Mouse (Mus musculus) MEL (cell line): ENCODE measurements around the gene Tnfrsf12a. TPM values are rescaled to one million over a fixed set of nuclear protein-coding genes. Genes with fewer than 3 reads are reported as not detected.

ENCODE experiments used
- DNase-seq: peaks from one replicate; pipeline ENCODE4 v3.0.0; 2011; ENCODE audit warnings: low read depth, low spot score
- H3K27ac ChIP-seq: 2 replicates; pipeline ENCODE4 v1.5.1; 2012; ENCODE audit warnings: low read depth, mild to moderate bottlenecking, control low read depth, low read length, moderate library complexity; ENCODE audit not compliant: control insufficient read depth
- H3K27me3 ChIP-seq, 2 experiments: fragments of 150-350 bp in 1 of 2; sonication (generic) in 1 of 2; 2 replicates each; pipeline ENCODE4 v1.6.1; 2012; ENCODE audit warnings: low read length in 2 of 2, mild to moderate bottlenecking in 2 of 2, improper control_type of control experiment in 1 of 2, moderate library complexity in 1 of 2; ENCODE audit not compliant: insufficient read depth in 2 of 2, control insufficient read depth in 1 of 2
- H3K36me3 ChIP-seq, 2 experiments: 2 replicates each; pipeline ENCODE4 v1.6.1; 2012 to 2014; ENCODE audit warnings: low read length in 2 of 2, improper control_type of control experiment in 1 of 2, inconsistent platforms in 1 of 2, mild to moderate bottlenecking in 1 of 2; ENCODE audit not compliant: insufficient read depth in 2 of 2, control insufficient read depth in 1 of 2
- H3K4me1 ChIP-seq, 2 experiments: fragments of 150-350 bp in 1 of 2; sonication (generic) in 1 of 2; 2 replicates each; pipeline ENCODE4 v1.6.1; 2012; ENCODE audit warnings: low read length in 2 of 2, improper control_type of control experiment in 1 of 2, mild to moderate bottlenecking in 1 of 2; ENCODE audit not compliant: insufficient read depth in 2 of 2, control insufficient read depth in 1 of 2
- H3K4me3 ChIP-seq, 2 experiments: fragments of 150-350 bp in 1 of 2; sonication (generic) in 1 of 2; 2 replicates each; pipeline ENCODE4 v1.5.1; 2012; ENCODE audit warnings: low read depth in 2 of 2, low read length in 2 of 2, mild to moderate bottlenecking in 2 of 2, moderate library complexity in 2 of 2, control low read depth in 1 of 2, improper control_type of control experiment in 1 of 2; ENCODE audit not compliant: control insufficient read depth in 1 of 2, insufficient read depth in 1 of 2
- H3K79me2 ChIP-seq: 2 replicates; pipeline ENCODE4 v1.6.1; 2012; ENCODE audit warnings: mild to moderate bottlenecking, low read length, moderate library complexity; ENCODE audit not compliant: control insufficient read depth, poor library complexity, insufficient read depth
- H3K9ac ChIP-seq: 2 replicates; pipeline ENCODE4 v1.6.1; 2012; ENCODE audit warnings: low read depth, mild to moderate bottlenecking, control low read depth, low read length, moderate library complexity; ENCODE audit not compliant: control insufficient read depth, poor library complexity, severe bottlenecking
- H3K9me3 ChIP-seq: fragments of 150-350 bp; sonication (generic); replicated peaks from 2 replicates; pipeline ENCODE4 v1.6.1; 2012; ENCODE audit warnings: mild to moderate bottlenecking, low read length, improper control_type of control experiment, moderate library complexity; ENCODE audit not compliant: insufficient read depth
- BHLHE40 ChIP-seq: IDR thresholded peaks from 2 replicates; pipeline ENCODE4 v1.6.1; 2012; ENCODE audit warnings: low read depth, mild to moderate bottlenecking, inconsistent platforms, low read length, improper control_type of control experiment, borderline replicate concordance
- CHD1 ChIP-seq: IDR thresholded peaks from 2 replicates; pipeline ENCODE4 v1.6.1; 2012; ENCODE audit warnings: low read depth, mild to moderate bottlenecking, inconsistent platforms, low read length, improper control_type of control experiment
- CHD2 ChIP-seq: IDR thresholded peaks from 2 replicates; pipeline ENCODE4 v1.6.1; 2011; ENCODE audit warnings: low read length, improper control_type of control experiment
- ETS1 ChIP-seq: IDR thresholded peaks from 2 replicates; pipeline ENCODE4 v1.6.1; 2012; ENCODE audit warnings: low read depth, mild to moderate bottlenecking, inconsistent platforms, low read length, improper control_type of control experiment, moderate library complexity
- HCFC1 ChIP-seq: IDR thresholded peaks from 2 replicates; pipeline ENCODE4 v1.6.1; 2012; ENCODE audit warnings: low read depth, mild to moderate bottlenecking, inconsistent platforms, low read length, improper control_type of control experiment, moderate library complexity
- JUND ChIP-seq: IDR thresholded peaks from 2 replicates; pipeline ENCODE4 v1.6.1; 2011; ENCODE audit warnings: low read depth, mild to moderate bottlenecking, improper control_type of control experiment, low read length
- MAFK ChIP-seq: IDR thresholded peaks from 2 replicates; pipeline ENCODE4 v1.6.1; 2011; ENCODE audit warnings: low read depth, mild to moderate bottlenecking, low read length, improper control_type of control experiment, borderline replicate concordance
- MAX ChIP-seq: IDR thresholded peaks from 2 replicates; pipeline ENCODE4 v1.6.1; 2011; ENCODE audit warnings: low read length, improper control_type of control experiment
- MEF2A ChIP-seq: IDR thresholded peaks from 2 replicates; pipeline ENCODE4 v1.6.1; 2014; ENCODE audit warnings: low read depth, mild to moderate bottlenecking, inconsistent platforms, low read length, improper control_type of control experiment; ENCODE audit not compliant: poor library complexity, insufficient replicate concordance, severe bottlenecking; ENCODE audit errors: extremely low read depth
- NRF1 ChIP-seq: IDR thresholded peaks from 2 replicates; pipeline ENCODE4 v1.6.1; 2014; ENCODE audit warnings: low read depth, mild to moderate bottlenecking, inconsistent platforms, low read length, improper control_type of control experiment, moderate library complexity; ENCODE audit not compliant: poor library complexity, insufficient read depth, severe bottlenecking
- POLR2A ChIP-seq, 2 experiments: IDR thresholded peaks; 2 replicates each; pipeline ENCODE4 v1.6.1; 2011 to 2012; ENCODE audit warnings: low read length in 2 of 2, mild to moderate bottlenecking in 2 of 2, control low read depth in 1 of 2, improper control_type of control experiment in 1 of 2, low read depth in 1 of 2, moderate library complexity in 1 of 2; ENCODE audit not compliant: control insufficient read depth in 1 of 2, insufficient read depth in 1 of 2, poor library complexity in 1 of 2
- POLR2AphosphoS2 ChIP-seq: IDR thresholded peaks from 2 replicates; pipeline ENCODE4 v1.6.1; 2011; ENCODE audit warnings: low read length, improper control_type of control experiment
- RAD21 ChIP-seq: IDR thresholded peaks from 2 replicates; pipeline ENCODE4 v1.6.1; 2011; ENCODE audit warnings: mild to moderate bottlenecking, low read depth, low read length, improper control_type of control experiment
- TAL1 ChIP-seq: IDR thresholded peaks from 2 replicates; pipeline ENCODE4 v1.6.1; 2012; ENCODE audit warnings: mild to moderate bottlenecking, inconsistent platforms, low read length, moderate library complexity, mixed read lengths
- USF1 ChIP-seq: IDR thresholded peaks from 2 replicates; pipeline ENCODE4 v1.6.1; 2014; ENCODE audit warnings: low read depth, mild to moderate bottlenecking, inconsistent platforms, low read length, improper control_type of control experiment, moderate library complexity
- ZC3H11A ChIP-seq: IDR thresholded peaks from 2 replicates; pipeline ENCODE4 v1.6.1; 2012; ENCODE audit warnings: low read depth, mild to moderate bottlenecking, inconsistent platforms, low read length, improper control_type of control experiment
- ZKSCAN1 ChIP-seq: IDR thresholded peaks from 2 replicates; pipeline ENCODE4 v1.6.1; 2012; ENCODE audit warnings: low read depth, mild to moderate bottlenecking, inconsistent platforms, low read length, improper control_type of control experiment, moderate library complexity
- ZMIZ1 ChIP-seq: IDR thresholded peaks from 2 replicates; pipeline ENCODE4 v1.6.1; 2012; ENCODE audit warnings: low read depth, mild to moderate bottlenecking, inconsistent platforms, low read length, improper control_type of control experiment, moderate library complexity
- polyA plus RNA-seq, 2 experiments: library from polyadenylated mRNA; stranded (reverse) in 1 of 2; unstranded in 1 of 2; fragments of >175 nt in 1 of 2; fragments of >200 nt in 1 of 2; gene quantifications; 2 replicates each; pipeline versions ENCODE4 v1.2.1 to v1.2.4; 2012; ENCODE audit warnings: low replicate concordance in 2 of 2, low read depth in 1 of 2; ENCODE audit not compliant: insufficient read length in 2 of 2, insufficient read depth in 1 of 2, missing spikeins in 1 of 2
- total RNA-seq: library from RNA; depleted of rRNA; stranded (reverse); fragments of 300-350 nt; gene quantifications from 2 replicates; pipeline ENCODE4 v1.2.3, GENCODE M21; 2012

Gene Tnfrsf12a
- total and polyA plus RNA-seq, 3 experiments = 14.7 to 18.8 TPM; not detected in 1

DNA sequence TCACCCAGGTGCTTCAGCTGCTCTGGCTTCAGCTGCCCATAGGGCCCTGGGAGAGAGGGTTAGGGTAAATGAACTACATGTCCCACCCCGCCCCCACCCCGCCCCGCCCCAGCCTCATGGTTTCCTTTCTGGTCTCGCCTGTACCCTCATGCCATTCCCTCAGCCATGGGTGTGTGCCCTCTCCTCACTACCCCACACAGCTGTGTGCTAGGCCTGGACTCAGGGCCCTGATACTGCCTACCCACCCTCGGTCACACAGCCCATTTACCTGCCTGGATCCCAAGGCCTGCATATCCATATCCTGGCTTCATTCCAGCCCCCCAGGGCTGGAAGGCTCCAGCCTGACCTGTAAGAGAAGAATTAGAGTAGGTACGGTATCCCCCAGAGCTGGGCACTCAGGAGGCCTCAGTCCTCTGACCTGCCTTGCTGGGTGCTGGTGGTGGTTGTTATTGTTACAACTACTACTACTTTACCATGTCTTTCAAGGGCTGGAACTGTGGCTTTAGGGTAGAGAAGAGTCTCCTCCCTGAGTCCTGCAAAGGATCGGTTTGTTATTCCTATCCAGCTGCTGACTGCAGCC, 28.3 kb upstream of the Tnfrsf12a start:
- no peak overlapping the region for H3K9ac ChIP-seq

DNA sequence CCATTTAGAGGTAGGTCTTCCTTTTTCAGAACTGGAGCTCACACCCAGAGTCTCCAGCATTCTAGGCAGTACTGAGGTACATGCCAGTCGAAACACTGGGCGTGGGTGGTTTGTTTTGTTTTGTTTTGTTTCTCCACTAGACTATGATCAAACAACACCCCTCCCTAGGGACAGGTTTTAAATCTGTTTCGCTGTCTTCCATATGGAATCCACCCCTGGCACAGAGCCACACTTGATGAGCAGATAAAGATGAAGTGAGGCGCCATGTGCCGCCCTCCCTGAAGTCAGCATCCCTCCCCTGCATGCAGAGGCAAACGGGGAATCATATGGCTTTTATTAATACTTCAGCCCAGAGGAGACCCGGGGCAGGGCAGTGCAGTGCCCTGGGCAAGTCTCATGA, 27.5 kb upstream of the Tnfrsf12a start:
- TF ChIP-seq ZKSCAN1 (no peak), CHD2 (no peak), USF1 (no peak), ZMIZ1 (no peak)
- H3K9me3 ChIP-seq = no peaks in the 10 kb centered on the region
- no peak for DNase-seq
- H3K79me2 ChIP-seq = no peaks in the 10 kb centered on the region; the same call in 1 of the 2 replicates
- no peak overlapping the region for H3K9ac ChIP-seq
- no peaks in the 10 kb centered on the region for H3K4me1 ChIP-seq
- H3K27ac ChIP-seq = no peak overlapping the region
- peaks cover 4 to 5% of the 10 kb centered on the region in 2 experiments; a peak in 3 of 4 replicates for H3K27me3 ChIP-seq
- no peak overlapping the region for H3K4me3 ChIP-seq
- H3K36me3 ChIP-seq = no peaks in the 10 kb centered on the region

More for the DNA sequence above, 28.3 kb upstream of the Tnfrsf12a start:
- H3K9me3 ChIP-seq = no peaks in the 10 kb centered on the region
- H3K36me3 ChIP-seq = no peaks in the 10 kb centered on the region
- DNase-seq = no peak
- H3K79me2 ChIP-seq = no peaks in the 10 kb centered on the region
- no peak overlapping the region for H3K27ac ChIP-seq
- H3K4me1 ChIP-seq = no peaks in the 10 kb centered on the region
- H3K27me3 ChIP-seq = peaks cover 7 to 10% of the 10 kb centered on the region in 2 experiments
- TF ChIP-seq HCFC1 = no peak
- TF ChIP-seq CHD1 = no peak
- no peak for TF ChIP-seq ZMIZ1
- TF ChIP-seq ZKSCAN1 = no peak
- TF ChIP-seq POLR2A (IDR thresholded peaks at IDR 0.05; ENCODE audit: control insufficient read depth in 1 of 2, insufficient read depth in 1 of 2, low read depth in 1 of 2, low read length in 2 of 2, poor library complexity in 1 of 2) = no peak
- TF ChIP-seq TAL1 = no peak
- TF ChIP-seq ZC3H11A = no peak
- TF ChIP-seq MEF2A = no peak
- no peak overlapping the region for H3K4me3 ChIP-seq

DNA sequence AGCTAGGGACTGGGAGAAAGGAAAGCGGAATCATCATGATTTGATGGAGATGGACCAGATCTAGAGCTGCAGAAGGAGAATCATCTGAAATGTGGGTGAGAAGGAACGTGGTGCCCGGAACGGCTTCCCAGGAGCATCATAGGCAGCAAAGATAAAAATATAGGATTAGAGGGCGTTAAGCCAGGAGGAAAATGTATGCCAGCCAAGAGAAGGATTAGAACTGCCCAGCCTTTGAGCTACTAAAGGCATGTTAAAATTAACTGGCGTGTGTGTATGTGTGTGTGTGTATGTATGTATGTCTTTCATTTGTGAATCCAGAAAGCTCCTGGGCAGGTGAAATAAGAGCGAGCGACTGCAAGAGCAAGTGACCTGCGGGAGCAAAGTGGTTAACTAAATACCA, 26.0 kb upstream of the Tnfrsf12a start:
- no peak for TF ChIP-seq TAL1
- no peak for TF ChIP-seq NRF1
- no peak for TF ChIP-seq JUND
- no peak for TF ChIP-seq ETS1
- TF ChIP-seq RAD21 = no peak
- no peak for TF ChIP-seq MAFK
- TF ChIP-seq ZKSCAN1 = no peak
- TF ChIP-seq BHLHE40 = no peak
- TF ChIP-seq POLR2AphosphoS2 = no peak
- no peak for TF ChIP-seq MAX
- TF ChIP-seq CHD2 = no peak
- H3K27ac ChIP-seq = no peak overlapping the region
- H3K9me3 ChIP-seq = no peaks in the 10 kb centered on the region
- no peak for DNase-seq
- no peaks in the 10 kb centered on the region for H3K4me1 ChIP-seq
- no peak overlapping the region for H3K9ac ChIP-seq
- peaks cover 0 to 2% of the 10 kb centered on the region in 2 experiments; a peak in 1 of 4 replicates for H3K36me3 ChIP-seq
- H3K27me3 ChIP-seq = peaks cover 2% of the 10 kb centered on the region in 2 experiments; a peak in 1 of 4 replicates
- no peak overlapping the region for H3K4me3 ChIP-seq
- H3K79me2 ChIP-seq = no peaks in the 10 kb centered on the region; the same call in 1 of the 2 replicates
